Mouse (Mus musculus): ENCODE measurements at regions not wholly inside any gene's neighbourhood (a gene's known extent, or its start where the extent isn't known, plus 50 kb on each side); places are given as distances from the start of the nearest gene placed in this dataset.

GRCm38 (mm10) chr3:44646600-44646999 lies 731.6 kb upstream of the Pcdh10 start:
- peak; percentile 56 for DNase-seq

GRCm38 (mm10) chr3:44696354-44696753 lies 681.8 kb upstream of the Pcdh10 start:
- no peak for DNase-seq

GRCm38 (mm10) chr3:44697000-44697681 lies 681.1 kb upstream of the Pcdh10 start:
- DNase-seq = no peak

- no peak for DNase-seq
Observed at GRCm38 (mm10) chr3:44701125-44701524, 677.1 kb upstream of the Pcdh10 start.

- DNase-seq = no peak
Observed at GRCm38 (mm10) chr3:44705666-44706065, 672.5 kb upstream of the Pcdh10 start.

GRCm38 (mm10) chr3:44715463-44715862 lies 662.7 kb upstream of the Pcdh10 start:
- DNase-seq = no peak

All from heart, adult 11 months (tissue).